11 mouse cellular contexts compared by ENCODE assay signal in genomic region chr7:106761008-106761407, GRCm38 (mm10). TPM values are rescaled to one million over a fixed set of nuclear protein-coding genes. Genes with fewer than 3 reads are reported as not detected.
"Had no signal": no experiment of that assay in that cellular context is flagged by ENCODE, and none has a peak within 500 bp of the region (broad histone marks: within the 10 kb centered on the region; RNA-seq: fewer than 3 reads in every experiment).

No protein-coding gene starts in this region.

RNA-seq across cellular contexts. Expression of gene Olfr698, which starts 5.8 kb away (rescaled TPM):
- total RNA-seq: left cerebral cortex, postnatal 10 days; left cerebral cortex, postnatal 14 days; left cerebral cortex, postnatal 25 days; left cerebral cortex, postnatal 36 days; left cerebral cortex, postnatal 4 days; liver, adult 2 months; megakaryocyte progenitor cell, adult 5-6 weeks; megakaryocyte, adult 5-6 weeks; megakaryocyte-erythroid progenitor cell, adult 5-6 weeks; midbrain, postnatal 0 days; monocyte, adult 5-6 weeks had no signal

RNA-seq across cellular contexts. Expression of gene Olfr697, which starts 18.8 kb away (rescaled TPM):
- total RNA-seq: left cerebral cortex, postnatal 10 days; left cerebral cortex, postnatal 14 days; left cerebral cortex, postnatal 25 days; left cerebral cortex, postnatal 36 days; left cerebral cortex, postnatal 4 days; liver, adult 2 months; megakaryocyte progenitor cell, adult 5-6 weeks; megakaryocyte, adult 5-6 weeks; megakaryocyte-erythroid progenitor cell, adult 5-6 weeks; monocyte, adult 5-6 weeks had no signal

RNA-seq across cellular contexts. Expression of gene Olfr699, which starts 32.0 kb away (rescaled TPM):
- total RNA-seq: left cerebral cortex, postnatal 10 days; left cerebral cortex, postnatal 14 days; left cerebral cortex, postnatal 25 days; left cerebral cortex, postnatal 36 days; left cerebral cortex, postnatal 4 days; liver, adult 2 months; megakaryocyte progenitor cell, adult 5-6 weeks; megakaryocyte, adult 5-6 weeks; megakaryocyte-erythroid progenitor cell, adult 5-6 weeks; midbrain, postnatal 0 days; monocyte, adult 5-6 weeks had no signal

RNA-seq across cellular contexts. Expression of gene Olfr695, which starts 44.8 kb away (rescaled TPM):
- total RNA-seq: left cerebral cortex, postnatal 10 days; left cerebral cortex, postnatal 14 days; left cerebral cortex, postnatal 25 days; left cerebral cortex, postnatal 36 days; left cerebral cortex, postnatal 4 days; liver, adult 2 months; megakaryocyte, adult 5-6 weeks; megakaryocyte-erythroid progenitor cell, adult 5-6 weeks; midbrain, postnatal 0 days; monocyte, adult 5-6 weeks had no signal

RNA-seq across cellular contexts. Expression of gene Olfr700, which starts 47.6 kb away (rescaled TPM):
- total RNA-seq: left cerebral cortex, postnatal 10 days; left cerebral cortex, postnatal 14 days; left cerebral cortex, postnatal 25 days; left cerebral cortex, postnatal 36 days; left cerebral cortex, postnatal 4 days; liver, adult 2 months; megakaryocyte progenitor cell, adult 5-6 weeks; megakaryocyte, adult 5-6 weeks; megakaryocyte-erythroid progenitor cell, adult 5-6 weeks; midbrain, postnatal 0 days; monocyte, adult 5-6 weeks had no signal
